ENCODE assay signal across 15 mouse cellular contexts in genomic region chr13:107862793-107863654, GRCm38 (mm10).
A peak's percentile ranks its signal among the peaks of the same experiment; 100 is the strongest.
DNase-seq lines count a peak whose midpoint lies in the region; ATAC-seq and TF ChIP-seq lines count a peak whose summit lies in the region.
"Had no signal": no experiment of that assay in that cellular context is flagged by ENCODE, and none has a peak within 500 bp of the region (broad histone marks: within the 10 kb centered on the region; RNA-seq: fewer than 3 reads in every experiment).

No protein-coding gene starts in this region.

- ATAC-seq in intestine, embryonic 14.5 days (replicated peaks; ENCODE audit: low FRiP score, low TSS enrichment, low read depth): no peak
- no peak for ATAC-seq in intestine, embryonic 15.5 days
- ATAC-seq in lung, embryonic 16.5 days (ENCODE audit: low read depth): peak; percentile 70

- H3K9me3 ChIP-seq in intestine, embryonic 14.5 days (ENCODE audit: control insufficient read depth, low read length): no peaks in the 10 kb centered on the region
- H3K9me3 ChIP-seq in intestine, embryonic 15.5 days: no peaks in the 10 kb centered on the region
- H3K9me3 ChIP-seq in lung, embryonic 16.5 days (ENCODE audit: control insufficient read depth, low read length): no peaks in the 10 kb centered on the region
- H3K9me3 ChIP-seq: forebrain, embryonic 10.5 days; heart, embryonic 13.5 days had no signal

- no peak overlapping the region for H3K9ac ChIP-seq in intestine, embryonic 14.5 days (ENCODE audit: low read length)
- H3K9ac ChIP-seq in intestine, embryonic 15.5 days: no peak overlapping the region
- H3K9ac ChIP-seq in lung, embryonic 16.5 days (ENCODE audit: low read length): no peak overlapping the region
- H3K9ac ChIP-seq: heart, embryonic 13.5 days; hindbrain, embryonic 14.5 days; liver, embryonic 14.5 days had no signal

- no peaks in the 10 kb centered on the region for H3K36me3 ChIP-seq in intestine, embryonic 14.5 days (ENCODE audit: control insufficient read depth, insufficient read depth, low read length)
- H3K36me3 ChIP-seq in intestine, embryonic 15.5 days: no peaks in the 10 kb centered on the region
- no peaks in the 10 kb centered on the region for H3K36me3 ChIP-seq in lung, embryonic 16.5 days (ENCODE audit: control insufficient read depth, insufficient read depth, low read length)
- H3K36me3 ChIP-seq: forebrain, embryonic 10.5 days; G1E; heart, embryonic 13.5 days had no signal

- H3K27ac ChIP-seq in intestine, embryonic 14.5 days (ENCODE audit: low read depth): 0 out of 2 replicates have a peak overlapping the region, but pooled peaks have one; percentile 11
- H3K27ac ChIP-seq in intestine, embryonic 15.5 days: no peak overlapping the region
- no peak overlapping the region for H3K27ac ChIP-seq in lung, embryonic 16.5 days (ENCODE audit: low read length)
- H3K27ac ChIP-seq: forebrain, embryonic 10.5 days; heart, embryonic 13.5 days; hindbrain, embryonic 14.5 days; kidney, postnatal 0 days; liver, embryonic 14.5 days had no signal

- no peaks in the 10 kb centered on the region for H3K27me3 ChIP-seq in intestine, embryonic 14.5 days (replicated peaks; ENCODE audit: control insufficient read depth, insufficient read depth, low read length)
- no peaks in the 10 kb centered on the region for H3K27me3 ChIP-seq in intestine, embryonic 15.5 days (replicated peaks)
- no peaks in the 10 kb centered on the region for H3K27me3 ChIP-seq in lung, embryonic 16.5 days (ENCODE audit: control insufficient read depth, insufficient read depth, low read depth, low read length)
- H3K27me3 ChIP-seq: heart, embryonic 13.5 days had no signal

- WGBS in intestine, embryonic 14.5 days: 65% methylated on average over 11 of the region's 11 CpGs
- WGBS in intestine, embryonic 15.5 days: 62% methylated on average over 11 of the region's 11 CpGs
- WGBS in lung, embryonic 16.5 days: 36% methylated on average over 11 of the region's 11 CpGs
- WGBS in lung, adult 2 months: 47% methylated on average over 11 of the region's 11 CpGs

- H3K4me3 ChIP-seq in intestine, embryonic 14.5 days (ENCODE audit: low read depth, low read length): no peak overlapping the region
- H3K4me3 ChIP-seq in intestine, embryonic 15.5 days (replicated peaks): no peak overlapping the region
- H3K4me3 ChIP-seq in lung, embryonic 16.5 days (ENCODE audit: low read length): no peak overlapping the region
- H3K4me3 ChIP-seq in lung, adult 2 months (replicated peaks; ENCODE audit: extremely low read depth, low read depth, low read length): no peak overlapping the region
- H3K4me3 ChIP-seq: forebrain, embryonic 10.5 days; heart, embryonic 13.5 days had no signal

- no peak for TF ChIP-seq CTCF in lung, adult 2 months (IDR thresholded peaks at IDR 0.05; ENCODE audit: insufficient read depth, low read length)

- no peak overlapping the region for H3K4me2 ChIP-seq in intestine, embryonic 14.5 days (ENCODE audit: low read length)
- no peak overlapping the region for H3K4me2 ChIP-seq in intestine, embryonic 15.5 days (replicated peaks)
- H3K4me2 ChIP-seq in lung, embryonic 16.5 days (ENCODE audit: low read depth, low read length): no peak overlapping the region
- H3K4me2 ChIP-seq: heart, embryonic 13.5 days; hindbrain, embryonic 14.5 days had no signal

- peaks cover 14% of the 10 kb centered on the region for H3K4me1 ChIP-seq in intestine, embryonic 14.5 days (replicated peaks; ENCODE audit: control insufficient read depth, insufficient read depth, low read length)
- no peaks in the 10 kb centered on the region for H3K4me1 ChIP-seq in intestine, embryonic 15.5 days (replicated peaks)
- peaks cover 25% of the 10 kb centered on the region for H3K4me1 ChIP-seq in lung, embryonic 16.5 days (replicated peaks; ENCODE audit: control insufficient read depth, insufficient read depth, low read length)
- peaks cover 10% of the 10 kb centered on the region; the same call in 1 of the 2 replicates for H3K4me1 ChIP-seq in lung, adult 2 months (ENCODE audit: control insufficient read depth, insufficient read depth, low read length)

- no peak for TF ChIP-seq POLR2A in lung, adult 2 months (IDR thresholded peaks at IDR 0.05; ENCODE audit: borderline replicate concordance, extremely low read depth, low read depth, low read length)

- no peak for DNase-seq in intestine, embryonic 14.5 days (ENCODE audit: low spot score)
- no peak for DNase-seq in lung, adult 2 months
- DNase-seq in kidney, adult 8-10 months: peak; percentile 34 to 51
- no peak for DNase-seq in left cerebral cortex, adult 9 months (ENCODE audit: low spot score in 2 of 2)
- DNase-seq in testis, postnatal 14 days (ENCODE audit: low spot score): no peak
- DNase-seq: cerebellum, adult 2 months; gastrocnemius, postnatal 25 days had no signal

Comparison
In these comparisons a context has a peak if more than half of its experiments do, and no peak if none do; other contexts are left out.
1. DNase-seq: peak in kidney, adult 8-10 months (2 of 2); none in intestine, embryonic 14.5 days (single experiment), lung, adult 2 months (single experiment), left cerebral cortex, adult 9 months (0 of 2) and testis, postnatal 14 days (single experiment).